Mouse (Mus musculus) MEL (cell line): ENCODE results near the gene Dph3. TPM values are rescaled to one million over a fixed set of nuclear protein-coding genes. Genes with fewer than 3 reads are reported as not detected.

Experiments used
- DNase-seq: peaks from one replicate; pipeline ENCODE4 v3.0.0; 2011; ENCODE audit warnings: low read depth, low spot score
- H3K27ac ChIP-seq: 2 replicates; pipeline ENCODE4 v1.5.1; 2012; ENCODE audit warnings: low read depth, mild to moderate bottlenecking, control low read depth, low read length, moderate library complexity; ENCODE audit not compliant: control insufficient read depth
- H3K27me3 ChIP-seq, 2 experiments: fragments of 150-350 bp in 1 of 2; sonication (generic) in 1 of 2; 2 replicates each; pipeline ENCODE4 v1.6.1; 2012; ENCODE audit warnings: low read length in 2 of 2, mild to moderate bottlenecking in 2 of 2, improper control_type of control experiment in 1 of 2, moderate library complexity in 1 of 2; ENCODE audit not compliant: insufficient read depth in 2 of 2, control insufficient read depth in 1 of 2
- H3K36me3 ChIP-seq, 2 experiments: 2 replicates each; pipeline ENCODE4 v1.6.1; 2012 to 2014; ENCODE audit warnings: low read length in 2 of 2, improper control_type of control experiment in 1 of 2, inconsistent platforms in 1 of 2, mild to moderate bottlenecking in 1 of 2; ENCODE audit not compliant: insufficient read depth in 2 of 2, control insufficient read depth in 1 of 2
- H3K4me1 ChIP-seq, 2 experiments: fragments of 150-350 bp in 1 of 2; sonication (generic) in 1 of 2; 2 replicates each; pipeline ENCODE4 v1.6.1; 2012; ENCODE audit warnings: low read length in 2 of 2, improper control_type of control experiment in 1 of 2, mild to moderate bottlenecking in 1 of 2; ENCODE audit not compliant: insufficient read depth in 2 of 2, control insufficient read depth in 1 of 2
- H3K4me3 ChIP-seq, 2 experiments: fragments of 150-350 bp in 1 of 2; sonication (generic) in 1 of 2; 2 replicates each; pipeline ENCODE4 v1.5.1; 2012; ENCODE audit warnings: low read depth in 2 of 2, low read length in 2 of 2, mild to moderate bottlenecking in 2 of 2, moderate library complexity in 2 of 2, control low read depth in 1 of 2, improper control_type of control experiment in 1 of 2; ENCODE audit not compliant: control insufficient read depth in 1 of 2, insufficient read depth in 1 of 2
- H3K79me2 ChIP-seq: 2 replicates; pipeline ENCODE4 v1.6.1; 2012; ENCODE audit warnings: mild to moderate bottlenecking, low read length, moderate library complexity; ENCODE audit not compliant: control insufficient read depth, poor library complexity, insufficient read depth
- H3K9ac ChIP-seq: 2 replicates; pipeline ENCODE4 v1.6.1; 2012; ENCODE audit warnings: low read depth, mild to moderate bottlenecking, control low read depth, low read length, moderate library complexity; ENCODE audit not compliant: control insufficient read depth, poor library complexity, severe bottlenecking
- H3K9me3 ChIP-seq: fragments of 150-350 bp; sonication (generic); replicated peaks from 2 replicates; pipeline ENCODE4 v1.6.1; 2012; ENCODE audit warnings: mild to moderate bottlenecking, low read length, improper control_type of control experiment, moderate library complexity; ENCODE audit not compliant: insufficient read depth
- CTCF ChIP-seq, 3 experiments: IDR thresholded peaks in 2 of 3; conservative IDR thresholded peaks in 1 of 3; 2 replicates each; pipeline ENCODE4 v1.5.1; 2011 to 2012; ENCODE audit warnings: low read length in 3 of 3, low read depth in 2 of 3, mild to moderate bottlenecking in 2 of 3, improper control_type of control experiment in 1 of 3, inconsistent platforms in 1 of 3, mixed read lengths in 1 of 3, moderate library complexity in 1 of 3; ENCODE audit not compliant: control insufficient read depth in 1 of 3, insufficient read depth in 1 of 3, poor library complexity in 1 of 3, severe bottlenecking in 1 of 3
- ELF1 ChIP-seq: IDR thresholded peaks from 2 replicates; pipeline ENCODE4 v1.6.1; 2014; ENCODE audit warnings: low read depth, mild to moderate bottlenecking, inconsistent platforms, low read length, improper control_type of control experiment, moderate library complexity
- ETS1 ChIP-seq: IDR thresholded peaks from 2 replicates; pipeline ENCODE4 v1.6.1; 2012; ENCODE audit warnings: low read depth, mild to moderate bottlenecking, inconsistent platforms, low read length, improper control_type of control experiment, moderate library complexity
- JUND ChIP-seq: IDR thresholded peaks from 2 replicates; pipeline ENCODE4 v1.6.1; 2011; ENCODE audit warnings: low read depth, mild to moderate bottlenecking, improper control_type of control experiment, low read length
- KAT2A ChIP-seq: conservative IDR thresholded peaks from 2 replicates; pipeline ENCODE4 v1.6.1; 2012; ENCODE audit warnings: low read depth, low read length, improper control_type of control experiment, inconsistent platforms
- MAFK ChIP-seq: IDR thresholded peaks from 2 replicates; pipeline ENCODE4 v1.6.1; 2011; ENCODE audit warnings: low read depth, mild to moderate bottlenecking, low read length, improper control_type of control experiment, borderline replicate concordance
- MAZ ChIP-seq: IDR thresholded peaks from 2 replicates; pipeline ENCODE4 v1.6.1; 2012; ENCODE audit warnings: low read depth, mild to moderate bottlenecking, inconsistent platforms, low read length, improper control_type of control experiment
- MEF2A ChIP-seq: IDR thresholded peaks from 2 replicates; pipeline ENCODE4 v1.6.1; 2014; ENCODE audit warnings: low read depth, mild to moderate bottlenecking, inconsistent platforms, low read length, improper control_type of control experiment; ENCODE audit not compliant: poor library complexity, insufficient replicate concordance, severe bottlenecking; ENCODE audit errors: extremely low read depth
- MXI1 ChIP-seq: IDR thresholded peaks from 2 replicates; pipeline ENCODE4 v1.6.1; 2011; ENCODE audit warnings: mild to moderate bottlenecking, low read depth, low read length, improper control_type of control experiment
- MYB ChIP-seq: IDR thresholded peaks from 2 replicates; pipeline ENCODE4 v1.6.1; 2011; ENCODE audit warnings: mild to moderate bottlenecking, low read depth, low read length, improper control_type of control experiment
- NELFE ChIP-seq: IDR thresholded peaks from 2 replicates; pipeline ENCODE4 v1.6.1; 2011; ENCODE audit warnings: low read depth, low read length, improper control_type of control experiment
- NRF1 ChIP-seq: IDR thresholded peaks from 2 replicates; pipeline ENCODE4 v1.6.1; 2014; ENCODE audit warnings: low read depth, mild to moderate bottlenecking, inconsistent platforms, low read length, improper control_type of control experiment, moderate library complexity; ENCODE audit not compliant: poor library complexity, insufficient read depth, severe bottlenecking
- POLR2A ChIP-seq, 2 experiments: IDR thresholded peaks; 2 replicates each; pipeline ENCODE4 v1.6.1; 2011 to 2012; ENCODE audit warnings: low read length in 2 of 2, mild to moderate bottlenecking in 2 of 2, control low read depth in 1 of 2, improper control_type of control experiment in 1 of 2, low read depth in 1 of 2, moderate library complexity in 1 of 2; ENCODE audit not compliant: control insufficient read depth in 1 of 2, insufficient read depth in 1 of 2, poor library complexity in 1 of 2
- POLR2AphosphoS2 ChIP-seq: IDR thresholded peaks from 2 replicates; pipeline ENCODE4 v1.6.1; 2011; ENCODE audit warnings: low read length, improper control_type of control experiment
- RCOR1 ChIP-seq: IDR thresholded peaks from 2 replicates; pipeline ENCODE4 v1.6.1; 2012; ENCODE audit warnings: low read depth, mild to moderate bottlenecking, inconsistent platforms, low read length, improper control_type of control experiment
- SIN3A ChIP-seq: IDR thresholded peaks from 2 replicates; pipeline ENCODE4 v1.6.1; 2012; ENCODE audit warnings: low read length, improper control_type of control experiment, inconsistent platforms
- SMC3 ChIP-seq: IDR thresholded peaks from 2 replicates; pipeline ENCODE4 v1.6.1; 2011; ENCODE audit warnings: low read depth, low read length, improper control_type of control experiment
- TAL1 ChIP-seq: IDR thresholded peaks from 2 replicates; pipeline ENCODE4 v1.6.1; 2012; ENCODE audit warnings: mild to moderate bottlenecking, inconsistent platforms, low read length, moderate library complexity, mixed read lengths
- TBP ChIP-seq: IDR thresholded peaks from 2 replicates; pipeline ENCODE4 v1.8.0; 2011; ENCODE audit warnings: low read depth, low read length, improper control_type of control experiment
- UBTF ChIP-seq: IDR thresholded peaks from 2 replicates; pipeline ENCODE4 v1.6.1; 2012; ENCODE audit warnings: low read depth, mild to moderate bottlenecking, inconsistent platforms, low read length, improper control_type of control experiment, moderate library complexity, borderline replicate concordance; ENCODE audit not compliant: insufficient read depth
- USF1 ChIP-seq: IDR thresholded peaks from 2 replicates; pipeline ENCODE4 v1.6.1; 2014; ENCODE audit warnings: low read depth, mild to moderate bottlenecking, inconsistent platforms, low read length, improper control_type of control experiment, moderate library complexity
- ZC3H11A ChIP-seq: IDR thresholded peaks from 2 replicates; pipeline ENCODE4 v1.6.1; 2012; ENCODE audit warnings: low read depth, mild to moderate bottlenecking, inconsistent platforms, low read length, improper control_type of control experiment
- ZKSCAN1 ChIP-seq: IDR thresholded peaks from 2 replicates; pipeline ENCODE4 v1.6.1; 2012; ENCODE audit warnings: low read depth, mild to moderate bottlenecking, inconsistent platforms, low read length, improper control_type of control experiment, moderate library complexity
- ZNF384 ChIP-seq: IDR thresholded peaks from 2 replicates; pipeline ENCODE4 v1.6.1; 2012; ENCODE audit warnings: low read depth, mild to moderate bottlenecking, inconsistent platforms, low read length, improper control_type of control experiment
- polyA plus RNA-seq, 2 experiments: library from polyadenylated mRNA; stranded (reverse) in 1 of 2; unstranded in 1 of 2; fragments of >175 nt in 1 of 2; fragments of >200 nt in 1 of 2; gene quantifications; 2 replicates each; pipeline versions ENCODE4 v1.2.1 to v1.2.4; 2012; ENCODE audit warnings: low replicate concordance in 2 of 2, low read depth in 1 of 2; ENCODE audit not compliant: insufficient read length in 2 of 2, insufficient read depth in 1 of 2, missing spikeins in 1 of 2
- total RNA-seq: library from RNA; depleted of rRNA; stranded (reverse); fragments of 300-350 nt; gene quantifications from 2 replicates; pipeline ENCODE4 v1.2.3, GENCODE M21; 2012

Dph3 gene
- total and polyA plus RNA-seq, 3 experiments, result 103 to 116 (median 108) TPM

DNA sequence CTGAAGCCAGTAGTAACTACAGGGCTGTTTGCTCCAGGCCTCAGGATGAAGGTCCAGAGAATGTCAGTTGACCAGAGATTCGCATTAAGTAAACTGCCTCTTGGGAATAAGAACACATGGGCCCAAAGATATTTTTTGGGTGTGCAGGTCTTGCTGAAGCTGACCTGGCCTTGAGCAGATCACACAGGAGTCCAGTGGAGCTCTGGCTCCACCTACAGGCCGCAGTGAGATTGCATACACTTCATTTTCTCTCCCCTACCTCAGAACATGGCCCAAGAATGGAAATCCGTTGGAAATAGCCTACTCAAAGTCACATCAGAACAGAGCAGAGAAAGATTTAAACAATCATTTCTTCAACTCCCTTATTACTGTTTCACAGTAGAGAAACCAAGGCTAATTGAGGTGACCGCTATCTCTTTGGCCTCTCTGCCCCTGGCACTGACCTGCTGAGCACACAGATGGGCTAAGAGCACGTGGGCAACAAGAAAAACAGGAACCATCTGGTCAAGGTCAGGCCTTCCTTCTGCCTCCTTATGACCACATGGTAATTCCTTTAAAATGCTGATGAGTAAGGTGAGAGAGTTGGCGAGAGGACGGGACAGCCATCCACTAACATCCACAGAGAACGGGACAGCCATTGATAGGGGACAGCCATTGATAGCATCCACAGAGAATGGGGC is 8.5 kb downstream of the Dph3 start:
- Histone ChIP-seq H3K4me1 (peaks cover 0 to 19% of the 10 kb centered on the region in 2 experiments; a peak in 2 of 4 replicates), H3K4me3 (no peak overlapping the region), H3K27me3 (no peaks in the 10 kb centered on the region), H3K9ac (no peak overlapping the region), H3K9me3 (no peaks in the 10 kb centered on the region), H3K36me3 (peaks cover 0 to 2% of the 10 kb centered on the region in 2 experiments; a peak in 1 of 4 replicates), H3K27ac (no peak overlapping the region), H3K79me2 (no peaks in the 10 kb centered on the region)
- TF ChIP-seq SMC3 (peak; percentile 82), CTCF (IDR thresholded peaks at IDR 0.05 in 2 of 3, conservative IDR thresholded peaks at IDR 0.05 in 1 of 3; ENCODE audit: control insufficient read depth in 1 of 3, insufficient read depth in 1 of 3, low read depth in 2 of 3, low read length in 3 of 3, poor library complexity in 1 of 3, severe bottlenecking in 1 of 3) (peak; percentile 94 to 99 (median 98)), MXI1 (no peak), ZC3H11A (peak; percentile 79), JUND (no peak)
- peak; percentile 75 for DNase-seq

DNA sequence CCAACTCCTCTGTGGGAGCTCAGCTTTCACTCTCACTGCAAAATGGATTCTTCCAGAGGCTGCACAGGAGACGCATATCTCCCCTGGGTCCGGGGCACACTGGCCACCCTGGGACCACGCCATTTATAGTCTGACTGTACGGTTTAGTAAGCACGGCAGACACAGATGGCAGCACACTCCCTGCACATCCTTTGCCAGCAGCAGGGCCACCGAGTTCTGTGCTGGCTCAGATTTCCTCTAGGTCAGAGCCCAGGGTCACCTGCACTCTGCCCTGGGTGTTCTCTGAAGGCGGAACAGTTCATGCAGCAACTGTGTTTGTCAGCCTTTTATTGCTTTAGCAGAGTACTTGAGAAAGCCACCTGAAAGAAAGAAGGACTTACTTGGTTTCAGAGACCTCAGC is 11.6 kb downstream of the Dph3 start:
- Histone ChIP-seq H3K9me3 (no peaks in the 10 kb centered on the region), H3K4me3 (no peak overlapping the region)

DNA sequence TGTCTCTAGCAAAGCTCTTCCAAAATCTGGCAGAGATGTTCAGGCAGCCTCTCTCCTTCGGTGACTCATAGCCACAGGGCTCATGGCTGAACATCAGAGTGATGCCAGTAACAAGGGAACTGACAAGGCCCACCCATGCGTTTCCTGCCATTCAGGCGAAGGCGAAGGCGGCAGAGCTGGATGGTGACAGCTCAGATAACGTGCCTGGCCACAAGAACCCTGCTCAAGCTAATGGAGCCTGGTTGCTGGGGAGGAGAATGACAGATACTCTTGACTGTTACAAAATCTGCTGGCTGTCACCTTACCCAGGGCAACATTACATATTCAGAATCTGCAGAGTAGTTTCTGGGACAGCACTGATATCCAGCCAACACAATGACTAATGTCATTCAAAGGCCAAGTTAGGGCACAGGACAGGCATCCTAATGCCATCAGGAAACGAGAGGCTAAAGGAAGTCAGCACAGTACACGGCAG is 12.3 kb downstream of the Dph3 start:
- Histone ChIP-seq H3K36me3 (peaks cover 0 to 2% of the 10 kb centered on the region in 2 experiments; a peak in 1 of 4 replicates), H3K27me3 (no peaks in the 10 kb centered on the region), H3K27ac (no peak overlapping the region; the same call in 1 of the 2 replicates), H3K4me1 (peaks cover 0 to 19% of the 10 kb centered on the region in 2 experiments; a peak in 2 of 4 replicates), H3K9ac (no peak overlapping the region), H3K79me2 (no peaks in the 10 kb centered on the region), H3K9me3 (no peaks in the 10 kb centered on the region), H3K4me3 (no peak overlapping the region)
- DNase-seq, result peak; percentile 84
- TF ChIP-seq ZNF384, result no peak
- TF ChIP-seq MYB, result no peak
- TF ChIP-seq NRF1, result no peak
- TF ChIP-seq USF1, result no peak
- TF ChIP-seq MEF2A, result no peak
- TF ChIP-seq SMC3, result 0 out of 2 replicates have a peak, but pooled peaks have one; percentile 3
- peak; percentile 45 for TF ChIP-seq ETS1
- no peak for TF ChIP-seq KAT2A
- peak; percentile 40; the same call in 1 of the 2 replicates for TF ChIP-seq TBP
- TF ChIP-seq POLR2AphosphoS2, result no peak
- TF ChIP-seq MAFK, result no peak
- no peak for TF ChIP-seq NELFE
- peak; percentile 61 for TF ChIP-seq SIN3A
- no peak for TF ChIP-seq ZKSCAN1
- peak; percentile 54; the same call in 1 of the 2 replicates for TF ChIP-seq RCOR1
- no peak for TF ChIP-seq UBTF
- no peak for TF ChIP-seq POLR2A (IDR thresholded peaks at IDR 0.05; ENCODE audit: control insufficient read depth in 1 of 2, insufficient read depth in 1 of 2, low read depth in 1 of 2, low read length in 2 of 2, poor library complexity in 1 of 2)
- no peak for TF ChIP-seq ELF1
- TF ChIP-seq MAZ, result no peak
- no peak; the same call in 1 of the 2 replicates for TF ChIP-seq TAL1

More for the DNA sequence above, 11.6 kb downstream of the Dph3 start:
- DNase-seq, result no peak
- Histone ChIP-seq H3K36me3 (peaks cover 0 to 2% of the 10 kb centered on the region in 2 experiments; a peak in 1 of 4 replicates), H3K79me2 (no peaks in the 10 kb centered on the region), H3K27me3 (no peaks in the 10 kb centered on the region), H3K4me1 (peaks cover 0 to 19% of the 10 kb centered on the region in 2 experiments; a peak in 2 of 4 replicates), H3K9ac (no peak overlapping the region), H3K27ac (no peak overlapping the region)
- TF ChIP-seq USF1 (no peak), MAZ (no peak)
- TF ChIP-seq, all 39 proteins: peak for 0
